Mouse (Mus musculus): Measurements from ENCODE around the gene Gfy.
A peak's percentile ranks its signal among the peaks of the same experiment; 100 is the strongest.
"Not testable (repeated sequence)": the region's sequence is repeated elsewhere in the genome, so short reads cannot be mapped to it uniquely, and the experiment has no call there.

The Gfy gene

DNA sequence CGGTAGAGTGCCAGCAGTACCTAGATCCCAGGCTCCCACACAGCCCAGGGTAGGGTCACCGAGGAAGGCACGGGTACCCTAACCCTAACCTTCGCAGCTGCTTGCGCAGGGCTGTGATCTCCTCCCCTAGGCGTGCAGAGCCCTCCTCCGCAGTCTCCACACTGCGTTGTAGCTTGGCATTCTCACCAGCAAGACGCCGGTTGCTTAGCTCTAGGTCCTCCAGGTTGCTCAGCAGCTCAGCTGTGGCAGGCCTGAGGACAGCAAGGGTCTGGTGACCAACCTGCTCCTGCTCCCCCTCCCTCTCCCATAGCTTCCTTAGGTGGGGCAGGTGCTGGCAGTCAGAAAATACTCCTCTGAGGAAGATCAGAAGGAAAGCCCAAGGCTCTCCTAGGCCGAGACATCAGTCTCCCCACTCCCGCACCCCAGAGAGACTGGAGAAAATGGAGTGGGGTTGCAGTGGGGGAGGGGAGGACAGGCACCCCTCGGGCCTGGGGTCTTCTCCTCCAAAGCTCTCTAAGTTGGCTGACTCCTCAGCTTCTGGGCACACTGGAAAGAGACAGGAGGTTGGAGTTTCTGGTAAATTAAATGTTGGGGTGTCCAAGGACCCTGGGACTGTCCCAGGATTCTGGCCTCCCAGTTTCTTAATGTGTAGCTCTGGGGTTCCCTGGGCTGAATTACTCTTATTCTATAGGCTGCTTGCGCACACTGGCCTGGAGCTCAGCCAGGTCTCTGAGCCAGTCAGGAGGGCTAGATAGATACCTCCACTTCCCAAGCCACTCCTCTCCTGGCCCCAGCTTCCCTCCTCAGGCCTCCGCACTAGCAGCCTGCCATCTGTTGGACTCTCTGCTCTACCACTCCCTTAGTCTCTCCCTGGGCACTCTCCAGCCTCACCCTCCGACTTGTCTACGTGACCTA, 14.8 kb upstream of the Gfy start:
- no peak for DNase-seq (ENCODE audit: low read depth in 2 of 2, low spot score in 2 of 2)

- no peak for DNase-seq (ENCODE audit: low read depth in 2 of 2, low spot score in 2 of 2)
Observed at GRCm38 (mm10) chr7:45193406-45193805, 14.0 kb upstream of the Gfy start.

- no peak for DNase-seq (ENCODE audit: low read depth in 2 of 2, low spot score in 2 of 2)
Observed at GRCm38 (mm10) chr7:45192585-45193310, 13.4 kb upstream of the Gfy start.

GRCm38 (mm10) chr7:45191803-45192363, 12.5 kb upstream of the Gfy start:
- no peak for DNase-seq (ENCODE audit: low read depth in 2 of 2, low spot score in 2 of 2)

DNA sequence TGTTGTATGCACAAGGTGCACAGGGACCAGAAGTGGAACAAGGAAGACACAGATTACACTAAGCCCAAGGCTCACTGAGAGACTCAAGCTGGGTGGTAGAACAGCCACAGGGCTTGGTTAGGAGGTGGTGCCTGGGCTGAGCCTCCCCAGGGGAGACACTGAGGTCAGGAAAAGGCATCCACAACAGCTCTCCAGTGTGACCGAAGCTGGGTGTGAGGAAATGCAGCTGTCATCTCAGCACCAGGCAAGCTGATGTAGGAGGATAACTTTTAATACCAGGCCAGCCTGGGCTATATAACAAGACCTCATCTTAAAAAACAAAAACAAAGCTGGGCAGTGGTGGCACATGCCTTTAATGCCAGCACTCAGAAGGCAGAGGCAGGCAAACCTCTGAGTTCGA, 11.8 kb upstream of the Gfy start:
- no peak for DNase-seq (ENCODE audit: low read depth in 2 of 2, low spot score in 2 of 2)

DNA sequence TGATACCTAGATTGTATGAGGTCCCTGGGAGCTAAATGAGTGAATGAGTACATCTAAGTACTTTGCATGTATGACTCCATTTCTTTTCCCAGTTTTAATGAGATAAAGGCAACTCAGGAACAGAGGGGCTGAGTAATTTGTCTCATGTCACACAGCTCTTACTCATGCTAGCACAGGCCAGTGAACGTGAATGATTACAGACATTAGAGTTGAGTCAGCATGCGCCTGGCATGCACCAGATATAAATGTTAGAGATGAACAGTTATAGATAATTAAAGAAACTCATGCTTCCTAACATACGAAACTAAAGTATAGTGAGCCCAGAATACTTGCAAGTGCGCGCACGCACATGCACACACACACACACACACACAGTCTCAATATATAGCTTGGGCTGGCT, 10.8 kb upstream of the Gfy start:
- no peak for DNase-seq (ENCODE audit: low read depth in 2 of 2, low spot score in 2 of 2)

- DNase-seq (ENCODE audit: low read depth in 2 of 2, low spot score in 2 of 2) = no peak
Observed at GRCm38 (mm10) chr7:45189600-45189999, 10.2 kb upstream of the Gfy start.

- no peak for DNase-seq (ENCODE audit: low read depth in 2 of 2, low spot score in 2 of 2)
Observed at GRCm38 (mm10) chr7:45185921-45186320, 6.6 kb upstream of the Gfy start.

DNA sequence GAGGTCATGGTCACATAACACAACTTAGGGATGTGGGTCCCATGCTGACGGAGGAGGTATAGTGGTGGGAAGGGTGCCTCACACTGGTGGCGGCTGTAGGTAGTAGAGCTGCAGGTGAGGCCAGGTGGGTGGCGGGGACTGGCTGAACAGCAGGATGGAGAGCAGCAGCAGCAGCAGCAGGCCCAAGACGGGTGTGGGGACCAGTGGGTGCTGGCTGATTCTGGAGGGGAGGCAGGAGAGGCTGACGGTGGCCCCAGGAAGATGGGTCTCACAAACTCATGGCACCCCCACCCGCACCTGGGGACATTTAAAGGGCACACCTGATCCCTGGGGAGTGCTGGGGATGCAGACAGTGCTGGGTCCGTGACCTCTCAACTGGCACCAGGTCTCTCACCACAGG, 4.3 kb upstream of the Gfy start:
- no peak for DNase-seq (ENCODE audit: low read depth in 2 of 2, low spot score in 2 of 2)

DNA sequence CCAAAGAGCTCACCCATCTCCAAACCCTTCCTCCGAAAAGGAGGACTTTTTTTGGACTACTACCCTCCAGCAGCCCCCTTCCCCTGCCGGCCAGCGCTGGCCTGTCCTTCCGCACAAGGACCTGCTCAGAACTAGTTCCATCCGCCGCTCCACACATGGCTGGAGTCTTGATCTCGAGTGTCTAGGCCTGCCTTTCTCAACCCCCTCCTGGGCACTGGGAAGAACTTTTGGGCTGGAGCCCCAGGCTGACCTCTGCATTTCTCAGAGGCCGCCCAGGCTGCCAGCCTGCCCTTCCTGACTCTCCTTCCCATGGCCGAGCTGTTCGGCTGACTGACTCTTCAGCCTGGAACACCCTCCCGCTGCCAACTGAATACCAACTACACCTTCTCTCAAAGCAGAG, 3.2 kb upstream of the Gfy start:
- no peak for DNase-seq (ENCODE audit: low read depth in 2 of 2, low spot score in 2 of 2)

GRCm38 (mm10) chr7:45182199-45182601, 2.8 kb upstream of the Gfy start:
- DNase-seq (ENCODE audit: low read depth in 2 of 2, low spot score in 2 of 2) = peak; percentile 61 to 70

- DNase-seq (ENCODE audit: low read depth in 2 of 2, low spot score in 2 of 2) = no peak
Observed at GRCm38 (mm10) chr7:45181540-45181939, 2.2 kb upstream of the Gfy start.

DNA sequence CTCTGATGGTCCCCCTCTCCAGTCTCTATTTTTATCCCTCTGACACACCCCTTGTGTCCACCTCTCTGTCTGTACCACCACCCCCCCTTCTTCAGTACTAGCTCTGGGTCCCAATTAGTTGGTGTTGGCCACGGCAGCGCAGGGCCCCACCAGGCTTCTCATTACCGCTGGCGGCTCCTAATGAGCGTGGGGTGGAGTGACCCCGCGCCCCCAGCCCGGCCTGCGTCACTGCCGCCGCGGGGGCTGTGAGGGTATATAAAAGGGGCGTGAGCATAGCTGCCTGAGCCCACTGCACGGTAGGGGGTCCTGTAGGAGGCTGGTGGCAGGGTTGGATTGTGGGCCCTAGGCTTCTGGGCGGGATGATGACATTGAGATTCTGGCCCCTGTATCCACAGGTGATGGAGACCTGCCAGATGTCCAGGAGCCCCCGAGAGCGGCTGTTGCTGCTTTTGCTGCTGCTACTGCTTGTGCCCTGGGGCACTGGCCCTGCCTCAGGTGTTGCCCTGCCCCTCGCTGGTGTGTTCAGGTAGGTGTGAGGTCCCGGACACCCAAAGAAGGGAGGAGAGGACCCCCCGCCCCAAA, 1.6 kb upstream of the Gfy start, which contains the start of gene Pth2:
Pth2 (plus strand) TSS at position 100 of the 582 bp plus-strand sequence.
- no peak for DNase-seq (ENCODE audit: low read depth in 2 of 2, low spot score in 2 of 2)

DNA sequence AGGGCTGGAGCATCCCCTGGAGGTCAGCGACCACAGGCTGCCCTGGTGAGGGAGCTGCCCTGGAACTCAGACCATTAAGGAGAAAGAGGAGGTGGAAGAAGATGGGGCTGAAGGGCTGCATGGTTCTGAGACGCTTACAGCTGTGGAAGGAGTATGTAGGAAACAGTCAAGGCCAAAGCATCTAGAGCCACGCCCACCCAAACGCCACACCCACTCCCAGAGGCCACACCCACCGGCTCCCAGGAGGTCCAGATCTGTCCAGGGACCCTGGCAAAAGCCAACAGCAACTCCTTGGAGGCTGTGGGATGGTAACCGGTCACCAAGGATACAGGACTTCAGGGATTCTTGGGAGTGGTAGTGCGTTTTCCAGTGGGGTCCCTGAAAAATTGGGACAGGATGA, 819 bp downstream of the Gfy start:
- no peak for DNase-seq (ENCODE audit: low read depth in 2 of 2, low spot score in 2 of 2)

GRCm38 (mm10) chr7:45176356-45176755, 3.0 kb downstream of the Gfy start:
- no peak for DNase-seq (ENCODE audit: low read depth in 2 of 2, low spot score in 2 of 2)

GRCm38 (mm10) chr7:45175929-45176328, 3.4 kb downstream of the Gfy start:
- no peak for DNase-seq (ENCODE audit: low read depth in 2 of 2, low spot score in 2 of 2)

- DNase-seq (ENCODE audit: low read depth in 2 of 2, low spot score in 2 of 2) = no peak
Observed at GRCm38 (mm10) chr7:45175398-45175797, 4.0 kb downstream of the Gfy start.

DNA sequence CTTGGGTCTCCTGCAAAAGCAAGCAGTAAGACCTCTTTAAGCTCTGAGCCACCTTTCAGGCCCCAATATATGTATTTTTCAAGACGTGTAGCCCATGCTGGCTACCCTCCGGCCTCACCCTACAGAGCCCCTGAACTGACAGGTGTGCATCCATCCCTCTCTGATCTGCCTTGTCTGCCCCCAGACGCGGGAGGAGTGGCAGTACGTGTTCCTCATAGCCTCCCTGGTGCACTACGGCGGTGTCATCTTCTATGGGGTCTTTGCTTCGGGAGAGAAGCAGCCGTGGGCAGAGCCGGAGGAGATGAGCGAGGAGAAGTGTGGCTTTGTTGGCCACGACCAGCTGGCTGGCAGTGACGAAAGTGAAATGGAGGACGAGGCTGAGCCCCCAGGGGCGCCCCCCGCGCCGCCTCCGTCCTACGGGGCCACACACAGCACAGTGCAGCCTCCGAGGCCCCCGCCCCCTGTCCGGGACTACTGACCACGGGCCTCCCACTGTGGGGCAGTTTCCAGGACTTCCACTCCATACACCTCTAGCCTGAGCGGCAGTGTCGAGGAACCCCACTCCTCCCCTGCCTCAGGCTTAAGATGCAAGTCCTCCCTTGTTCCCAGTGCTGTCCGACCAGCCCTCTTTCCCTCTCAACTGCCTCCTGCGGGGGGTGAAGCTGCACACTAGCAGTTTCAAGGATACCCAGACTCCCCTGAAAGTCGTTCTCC, 4.6 kb downstream of the Gfy start:
- DNase-seq (ENCODE audit: low read depth in 2 of 2, low spot score in 2 of 2) = no peak

DNA sequence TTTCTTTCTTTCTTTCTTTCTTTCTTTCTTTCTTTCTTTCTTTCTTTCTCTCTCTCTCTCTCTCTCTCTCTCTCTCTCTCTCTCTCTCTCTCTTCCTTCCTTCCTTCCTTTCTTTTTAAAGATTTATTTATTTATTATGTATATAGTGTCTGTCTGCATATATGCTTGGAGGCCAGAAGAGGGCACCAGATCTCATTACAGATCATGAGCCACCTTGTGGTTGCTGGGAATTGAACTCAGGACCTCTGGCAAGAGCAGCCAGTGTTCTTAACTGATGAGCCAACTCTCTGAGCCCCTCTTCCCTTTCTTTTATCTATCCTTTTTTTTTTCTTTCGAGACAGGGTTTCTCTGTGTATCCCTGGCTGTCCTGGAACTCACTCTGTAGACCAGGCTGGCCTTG, 5.6 kb downstream of the Gfy start:
- DNase-seq (ENCODE audit: low read depth in 2 of 2, low spot score in 2 of 2) = not testable (repeated sequence)

DNA sequence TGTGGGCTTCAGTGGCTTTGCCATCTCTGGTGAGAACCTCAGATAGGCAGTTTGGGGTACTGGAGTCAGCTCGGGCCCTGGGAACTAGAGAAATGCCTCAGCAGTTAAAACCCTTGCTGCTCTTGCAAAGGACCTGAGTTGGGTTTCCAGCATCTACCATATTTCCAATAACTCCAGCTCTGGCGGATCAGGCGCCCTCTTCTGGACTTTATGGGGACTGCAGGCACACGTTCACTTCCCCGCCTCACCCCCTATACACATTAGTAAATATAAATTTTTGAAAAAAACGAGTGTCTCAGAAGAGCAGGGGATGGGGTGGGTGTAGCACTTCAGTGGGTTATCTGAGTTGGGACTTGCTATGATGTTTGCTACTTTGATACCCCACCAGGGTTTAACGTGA, 6.4 kb downstream of the Gfy start:
- DNase-seq (ENCODE audit: low read depth in 2 of 2, low spot score in 2 of 2) = peak; percentile 44 to 63

DNA sequence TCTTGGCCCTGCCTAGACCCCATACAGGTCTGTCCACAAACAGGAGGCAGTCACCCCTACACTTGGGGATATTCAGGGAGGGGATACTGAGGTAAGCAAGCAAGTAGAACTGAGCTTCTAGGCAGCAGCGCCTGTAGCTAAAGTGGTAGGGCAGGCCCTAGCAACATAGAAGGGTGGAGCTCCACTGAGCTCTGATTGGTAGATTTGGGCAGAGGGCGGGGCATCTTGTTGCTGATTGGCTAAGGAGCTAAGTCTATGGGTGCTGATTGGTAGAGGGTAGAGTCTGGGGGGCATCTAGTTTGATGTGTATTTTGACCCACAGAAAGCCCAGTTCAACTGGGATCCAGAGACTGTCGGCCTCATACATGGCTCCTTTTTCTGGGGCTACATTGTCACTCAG, 9.9 kb downstream of the Gfy start:
- DNase-seq (ENCODE audit: low read depth in 2 of 2, low spot score in 2 of 2) = no peak
